Mouse (Mus musculus) gastrocnemius, postnatal 36 days (tissue): Measurements from ENCODE around the gene Olfr1229. TPM values are rescaled to one million over a fixed set of nuclear protein-coding genes. Genes with fewer than 3 reads are reported as not detected.

ENCODE experiments used
- DNase-seq, 2 experiments: peaks; one replicate each; pipeline ENCODE4 v3.0.0; 2022
- intact Hi-C: fragments of 180-260 bp; cut with DNase I; formaldehyde crosslinking; loops from one replicate; pipeline ENCODE4 v1.15.1; 2025
- long read RNA-seq, 2 experiments: library from polyadenylated mRNA; stranded (forward); transcript quantifications; one replicate each; pipeline ENCODE4 v2.0.0; 2021
- total RNA-seq, 2 experiments: library from RNA; stranded (reverse); gene quantifications; 2 replicates each; pipeline ENCODE4 v1.2.3; 2021

The Olfr1229 gene
- total RNA-seq: not detected
- long read RNA-seq, experiment 1: 0 reads
- long read RNA-seq, experiment 2: 0 reads

DNA sequence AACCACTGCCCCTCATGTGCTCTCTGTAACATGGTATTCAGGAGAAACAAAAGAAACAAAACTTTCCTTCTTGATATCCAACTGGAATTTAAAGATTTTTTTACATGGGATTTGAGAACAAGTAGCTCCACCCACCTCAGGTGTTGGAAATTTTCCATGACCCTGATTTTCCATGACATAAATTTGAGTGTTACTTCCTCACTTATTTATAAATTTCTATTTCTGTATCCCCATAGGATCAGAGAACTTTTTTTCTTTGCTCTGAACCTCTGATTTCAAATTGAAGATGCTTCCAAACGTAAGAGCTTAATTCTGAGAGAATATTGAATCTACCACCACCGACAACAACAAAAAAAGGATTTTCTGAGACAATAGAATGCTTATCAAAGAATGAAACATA is at the start of gene Olfr1229:
TSS of gene Olfr1229 (minus strand) at position 101 of the 400 bp plus-strand sequence.
- intact Hi-C loops: no loop called here
- no peak for DNase-seq

DNA sequence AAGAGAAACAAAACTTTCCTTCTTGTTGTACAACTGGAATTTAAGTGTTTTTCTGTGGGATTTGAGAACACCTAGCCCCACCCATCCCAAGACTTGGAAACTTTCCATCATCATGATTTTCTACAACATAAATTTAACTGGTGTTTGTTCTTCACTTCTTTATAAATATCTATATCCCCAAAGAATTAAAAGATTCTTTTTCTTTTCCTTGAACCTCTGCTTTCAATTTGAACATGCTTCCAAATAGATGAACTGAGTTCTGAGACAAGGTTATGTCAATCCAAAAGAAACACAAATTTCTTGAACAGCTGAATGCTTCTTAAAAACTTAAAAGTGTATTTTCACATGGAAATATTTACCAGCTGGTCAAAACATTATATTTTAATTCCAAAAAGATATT is 41.8 kb upstream of the Olfr1229 start, which contains the start of gene Olfr1232:
TSS of gene Olfr1232 (minus strand) at position 101 of the 400 bp plus-strand sequence.
- intact Hi-C loops: no loop called here
- no peak for DNase-seq

DNA sequence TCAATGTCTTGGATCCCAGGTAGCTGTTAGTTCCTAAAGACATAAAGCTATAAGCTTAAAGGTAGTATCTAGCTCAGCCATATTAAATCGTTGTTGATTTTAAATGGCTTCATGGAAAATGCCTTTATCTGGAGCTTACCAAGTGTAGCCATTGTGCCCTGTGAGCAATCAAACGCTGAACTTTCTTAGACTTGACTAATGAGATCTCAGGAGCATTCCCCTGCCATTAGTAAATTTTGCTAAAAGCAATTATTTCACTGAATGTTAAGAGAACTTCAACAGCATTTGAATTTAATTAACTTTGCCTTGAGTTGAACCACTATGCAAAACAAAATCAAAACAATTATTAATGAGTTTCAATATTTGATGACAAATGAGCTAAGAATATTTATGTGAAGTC is 19.2 kb upstream of the Olfr1229 start, which contains the start of gene Olfr1231:
TSS of gene Olfr1231 (minus strand) at position 101 of the 400 bp plus-strand sequence.
- intact Hi-C loops: no loop called here
- no peak for DNase-seq

DNA sequence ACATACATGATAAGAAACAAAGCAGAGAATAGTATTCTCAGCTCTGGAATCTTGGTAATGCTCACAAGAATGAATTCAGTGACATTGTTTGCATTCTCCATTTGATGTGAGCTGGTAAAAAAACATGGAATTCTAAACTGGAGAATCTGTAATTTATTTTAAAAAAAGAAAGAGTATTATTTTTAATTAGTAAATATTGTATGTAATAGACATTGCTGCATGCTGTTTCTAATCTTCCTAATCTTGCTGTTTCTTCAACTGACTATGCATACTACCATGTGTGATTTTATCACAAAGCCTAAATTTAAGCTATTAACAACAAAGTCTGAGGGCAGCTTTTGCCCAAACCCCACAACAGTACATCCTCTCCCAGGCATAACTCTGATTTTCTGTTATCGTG is 9.4 kb upstream of the Olfr1229 start, which contains the start of gene Olfr1230:
TSS of gene Olfr1230 (minus strand) at position 101 of the 400 bp plus-strand sequence.
- DNase-seq: no peak
- intact Hi-C loops: no loop called here

- DNase-seq: no peak
- intact Hi-C loops: no loop called here
Measured at GRCm38 (mm10) chr2:89253962-89254361, 33.9 kb downstream of the Olfr1229 start, which contains the start of gene Olfr1228. Gene Olfr1228 (minus strand): TSS chr2:89254062.

Other genes starting within 250 kb of the Olfr1229 start
- not detected for gene Olfr1218, start 226.8 kb downstream of the Olfr1229 start, total RNA-seq
- gene Olfr1219, start 204.5 kb downstream of the Olfr1229 start, total RNA-seq: not detected
- not detected for gene Olfr1220, start 181.2 kb downstream of the Olfr1229 start, total RNA-seq
- gene Olfr1221, start 170.7 kb downstream of the Olfr1229 start, total RNA-seq: not detected
- gene Olfr1222, start 155.0 kb downstream of the Olfr1229 start, total RNA-seq: not detected
- gene Olfr1223, start 136.5 kb downstream of the Olfr1229 start, total RNA-seq: not detected
- gene Olfr1224-ps1, start 123.9 kb downstream of the Olfr1229 start, total RNA-seq: not detected
- gene Olfr1225, start 113.3 kb downstream of the Olfr1229 start, total RNA-seq: not detected
- not detected for gene Olfr1226, start 88.0 kb downstream of the Olfr1229 start, total RNA-seq
- not detected for gene Olfr1228, start 34.0 kb downstream of the Olfr1229 start, total RNA-seq
- not detected for gene Olfr1230, start 9.3 kb upstream of the Olfr1229 start, total RNA-seq
- not detected for gene Olfr1231, start 19.1 kb upstream of the Olfr1229 start, total RNA-seq
- gene Olfr1232, start 41.7 kb upstream of the Olfr1229 start, total RNA-seq: not detected
- gene Olfr1233, start 54.4 kb upstream of the Olfr1229 start, total RNA-seq: not detected
- gene Olfr1234, start 76.9 kb upstream of the Olfr1229 start, total RNA-seq: not detected
- gene Olfr1238, start 121.7 kb upstream of the Olfr1229 start, total RNA-seq: not detected
- not detected for gene Olfr1239, start 132.4 kb upstream of the Olfr1229 start, total RNA-seq
- gene Olfr1240, start 155.0 kb upstream of the Olfr1229 start, total RNA-seq: not detected
- gene Olfr1241, start 199.1 kb upstream of the Olfr1229 start, total RNA-seq: not detected
- not detected for gene Olfr1242, start 210.3 kb upstream of the Olfr1229 start, total RNA-seq
- not detected for gene Olfr1243, start 243.5 kb upstream of the Olfr1229 start, total RNA-seq